Mouse (Mus musculus): ENCODE results near the gene Sult2b1. TPM values are rescaled to one million over a fixed set of nuclear protein-coding genes. Genes with fewer than 3 reads are reported as not detected.

Gene Sult2b1
- polyA plus RNA-seq, 1 experiment from 2014 or later: 9.7 TPM

- no peak for ATAC-seq (replicated peaks)
Measured at GRCm38 (mm10) chr7:45693921-45694591, 90.4 kb downstream of the Sult2b1 start, which contains the start of gene Sec1. Gene Sec1 (minus strand): TSS chr7:45694402.

GRCm38 (mm10) chr7:45692364-45692763 is 92.1 kb downstream of the Sult2b1 start:
- no peak overlapping the region for H3K27ac ChIP-seq
- no peaks in the 10 kb centered on the region for H3K36me3 ChIP-seq (replicated peaks)
- no peaks in the 10 kb centered on the region for H3K4me1 ChIP-seq
- 84% methylated on average over 2 of the region's 2 CpGs for WGBS
- no peak overlapping the region for H3K4me3 ChIP-seq
- no peak overlapping the region for H3K9ac ChIP-seq
- no peaks in the 10 kb centered on the region for H3K27me3 ChIP-seq (replicated peaks)
- H3K4me2 ChIP-seq: no peak overlapping the region
- no peak for ATAC-seq (replicated peaks)
- H3K9me3 ChIP-seq: no peaks in the 10 kb centered on the region

More at GRCm38 (mm10) chr7:45693921-45694591, 90.4 kb downstream of the Sult2b1 start, which contains the start of gene Sec1:
- H3K27me3 ChIP-seq (replicated peaks): no peaks in the 10 kb centered on the region
- H3K9me3 ChIP-seq: no peaks in the 10 kb centered on the region
- peaks cover 8% of the 10 kb centered on the region; the same call in 1 of the 2 replicates for H3K4me1 ChIP-seq
- no peak within 1 kb of the TSS for H3K4me2 ChIP-seq
- H3K36me3 ChIP-seq (replicated peaks): no peaks in the 10 kb centered on the region
- WGBS: 91% methylated on average over 50 of the region's 50 CpGs
- no peak within 1 kb of the TSS for H3K9ac ChIP-seq
- H3K4me3 ChIP-seq: no peak within 1 kb of the TSS
- H3K27ac ChIP-seq: no peak within 1 kb of the TSS

DNA sequence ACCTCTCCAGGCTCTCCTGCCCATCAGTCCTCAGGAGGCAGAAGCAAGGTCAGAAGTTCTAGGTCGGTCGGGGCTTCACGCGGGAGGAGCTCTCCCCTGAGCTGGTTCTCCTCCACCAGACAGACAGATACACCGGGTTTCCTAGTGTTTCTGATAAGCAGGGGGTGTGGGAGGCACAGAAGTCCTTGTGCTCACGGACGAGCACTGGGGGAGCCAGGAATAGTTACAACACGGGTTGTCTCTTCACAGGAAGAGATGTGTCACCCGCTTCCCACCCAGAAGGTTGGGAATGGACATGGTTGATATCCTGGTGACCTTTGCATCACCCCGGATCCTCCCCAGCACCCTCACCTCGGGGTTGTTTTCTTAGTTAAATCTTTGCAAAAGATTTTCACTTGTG is 94.7 kb downstream of the Sult2b1 start:
- no peak overlapping the region for H3K27ac ChIP-seq
- no peaks in the 10 kb centered on the region for H3K4me1 ChIP-seq
- ATAC-seq (replicated peaks): no peak
- H3K9me3 ChIP-seq: no peaks in the 10 kb centered on the region
- 75% methylated on average over 11 of the region's 11 CpGs for WGBS
- no peak overlapping the region for H3K4me3 ChIP-seq
- no peaks in the 10 kb centered on the region for H3K36me3 ChIP-seq (replicated peaks)
- H3K27me3 ChIP-seq (replicated peaks): no peaks in the 10 kb centered on the region
- no peak overlapping the region for H3K9ac ChIP-seq
- H3K4me2 ChIP-seq: no peak overlapping the region

DNA sequence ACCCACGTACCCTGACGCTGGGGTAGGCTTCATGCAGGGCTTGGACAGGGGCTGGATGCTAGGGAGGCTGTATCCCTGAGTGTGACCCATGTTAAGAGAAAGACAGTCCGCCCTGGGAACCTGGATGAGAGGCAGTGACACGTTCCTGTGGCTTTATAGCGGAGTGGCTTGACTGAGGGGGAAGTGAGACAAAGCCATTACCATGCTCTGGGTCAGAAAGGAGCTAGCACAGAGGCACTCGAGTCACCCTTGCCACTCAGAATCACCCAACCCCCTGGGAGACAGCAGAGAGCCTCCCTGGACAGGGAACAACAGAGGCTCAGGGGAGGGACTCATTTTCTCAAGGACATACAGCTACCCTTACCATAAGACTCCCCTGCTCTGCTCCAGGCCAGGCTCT is 95.4 kb downstream of the Sult2b1 start:
- H3K36me3 ChIP-seq (replicated peaks): no peaks in the 10 kb centered on the region
- no peak for ATAC-seq (replicated peaks)
- no peak overlapping the region for H3K27ac ChIP-seq
- no peak overlapping the region for H3K4me3 ChIP-seq
- H3K4me2 ChIP-seq: no peak overlapping the region
- no peaks in the 10 kb centered on the region for H3K27me3 ChIP-seq (replicated peaks)
- no peaks in the 10 kb centered on the region for H3K4me1 ChIP-seq
- 64% methylated on average over 6 of the region's 6 CpGs for WGBS
- no peaks in the 10 kb centered on the region for H3K9me3 ChIP-seq
- H3K9ac ChIP-seq: no peak overlapping the region

DNA sequence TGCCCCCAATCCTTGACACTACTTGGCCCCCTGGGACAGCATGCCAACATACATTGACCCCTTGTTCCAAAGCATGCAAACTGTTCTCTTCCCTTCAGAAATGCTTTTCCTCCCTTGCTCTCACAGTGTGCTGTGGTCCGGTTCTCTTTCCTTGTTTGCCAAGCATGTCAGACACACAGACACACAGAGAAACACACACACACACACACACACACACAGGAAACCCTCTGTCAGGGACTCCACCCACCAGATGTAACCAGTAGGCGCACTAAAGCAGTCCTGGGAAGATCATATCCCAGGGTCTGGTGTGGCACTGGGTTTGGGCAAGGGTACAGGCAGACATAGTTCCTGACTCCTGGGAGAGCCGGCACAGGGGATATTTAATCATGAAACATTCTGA is 97.6 kb downstream of the Sult2b1 start:
- ATAC-seq (replicated peaks): no peak
- Histone ChIP-seq H3K4me1 (peaks cover 5% of the 10 kb centered on the region; the same call in 1 of the 2 replicates), H3K27me3 (replicated peaks) (no peaks in the 10 kb centered on the region), H3K4me3 (no peak overlapping the region), H3K4me2 (no peak overlapping the region), H3K9ac (no peak overlapping the region), H3K36me3 (replicated peaks) (no peaks in the 10 kb centered on the region), H3K9me3 (no peaks in the 10 kb centered on the region), H3K27ac (no peak overlapping the region)
- 77% methylated on average over 3 of the region's 3 CpGs for WGBS

DNA sequence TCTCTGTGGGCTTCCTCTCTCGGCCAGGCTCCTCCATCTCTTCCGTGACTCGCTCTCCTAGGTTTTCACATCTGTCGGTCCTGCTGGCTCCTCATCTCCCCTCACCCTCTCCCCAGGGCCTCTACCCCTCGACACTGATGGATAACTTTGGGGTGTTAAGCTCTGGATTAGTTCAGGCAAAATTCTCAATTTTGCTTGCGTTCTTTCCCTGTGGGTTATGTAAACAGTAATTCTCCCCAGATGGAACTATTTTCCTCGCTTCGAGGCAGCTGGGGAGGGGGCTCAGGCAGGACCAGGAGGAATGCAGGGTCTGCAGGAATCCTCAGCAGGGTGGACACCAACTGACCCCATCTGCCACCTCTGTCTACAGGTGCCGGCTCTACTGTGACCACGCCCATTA is 98.7 kb downstream of the Sult2b1 start:
- 59% methylated on average over 10 of the region's 10 CpGs for WGBS
- no peak for ATAC-seq (replicated peaks)
- no peak overlapping the region for H3K4me3 ChIP-seq
- H3K4me2 ChIP-seq: no peak overlapping the region
- H3K4me1 ChIP-seq: peaks cover 5% of the 10 kb centered on the region; the same call in 1 of the 2 replicates
- no peaks in the 10 kb centered on the region for H3K36me3 ChIP-seq (replicated peaks)
- no peaks in the 10 kb centered on the region for H3K9me3 ChIP-seq
- H3K27ac ChIP-seq: no peak overlapping the region
- H3K9ac ChIP-seq: no peak overlapping the region
- H3K27me3 ChIP-seq (replicated peaks): no peaks in the 10 kb centered on the region

DNA sequence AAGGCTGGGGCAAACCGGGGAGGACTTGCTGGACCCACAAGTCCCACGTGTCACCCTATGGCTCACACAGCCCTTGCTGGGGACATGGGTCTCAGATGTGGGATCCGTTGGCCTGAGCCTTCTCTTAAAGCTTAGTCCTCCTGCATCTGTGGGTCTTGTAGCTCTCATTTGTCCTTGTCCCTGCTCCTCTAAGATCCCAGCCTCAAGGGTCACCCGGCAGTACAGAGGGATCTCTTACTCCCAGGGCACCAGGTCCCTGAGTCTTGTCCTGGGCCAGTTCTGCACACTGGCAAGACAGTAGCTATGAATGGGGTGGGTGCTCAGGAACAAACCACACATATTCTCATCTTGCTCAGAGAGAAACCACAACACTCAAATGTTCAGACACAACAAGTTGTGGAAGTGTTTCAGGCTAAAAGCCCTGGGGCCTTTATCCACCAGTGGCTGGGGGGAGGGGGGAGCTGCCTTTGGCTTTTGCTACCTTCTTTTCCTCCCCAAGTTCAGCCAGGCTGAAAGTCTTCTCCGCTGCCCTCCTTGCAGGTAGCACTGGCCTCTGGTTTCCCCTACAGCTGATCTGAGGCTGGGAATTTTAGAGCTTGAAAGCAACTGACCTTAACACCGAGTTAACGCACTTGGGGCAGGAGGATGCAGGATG is 100.9 kb downstream of the Sult2b1 start, which contains the start of gene Ntn5:
Gene Ntn5, plus strand, starts transcription at position 627 of the 655 bp plus-strand sequence.
- ATAC-seq (replicated peaks): no peak
- no peaks in the 10 kb centered on the region for H3K36me3 ChIP-seq (replicated peaks)
- H3K27ac ChIP-seq: peak within 1 kb of the TSS; percentile 70; the same call in 1 of the 2 replicates
- WGBS: 78% methylated on average over 7 of the region's 7 CpGs
- H3K9me3 ChIP-seq: no peaks in the 10 kb centered on the region
- H3K4me1 ChIP-seq: peaks cover 5% of the 10 kb centered on the region; the same call in 1 of the 2 replicates
- H3K4me3 ChIP-seq: no peak within 1 kb of the TSS
- no peak within 1 kb of the TSS for H3K9ac ChIP-seq
- H3K4me2 ChIP-seq: peak within 1 kb of the TSS; percentile 36; the same call in 1 of the 2 replicates
- no peaks in the 10 kb centered on the region for H3K27me3 ChIP-seq (replicated peaks)

GRCm38 (mm10) chr7:45682144-45683126 is 102.0 kb downstream of the Sult2b1 start:
- no peak overlapping the region for H3K4me3 ChIP-seq
- H3K9ac ChIP-seq: no peak overlapping the region

DNA sequence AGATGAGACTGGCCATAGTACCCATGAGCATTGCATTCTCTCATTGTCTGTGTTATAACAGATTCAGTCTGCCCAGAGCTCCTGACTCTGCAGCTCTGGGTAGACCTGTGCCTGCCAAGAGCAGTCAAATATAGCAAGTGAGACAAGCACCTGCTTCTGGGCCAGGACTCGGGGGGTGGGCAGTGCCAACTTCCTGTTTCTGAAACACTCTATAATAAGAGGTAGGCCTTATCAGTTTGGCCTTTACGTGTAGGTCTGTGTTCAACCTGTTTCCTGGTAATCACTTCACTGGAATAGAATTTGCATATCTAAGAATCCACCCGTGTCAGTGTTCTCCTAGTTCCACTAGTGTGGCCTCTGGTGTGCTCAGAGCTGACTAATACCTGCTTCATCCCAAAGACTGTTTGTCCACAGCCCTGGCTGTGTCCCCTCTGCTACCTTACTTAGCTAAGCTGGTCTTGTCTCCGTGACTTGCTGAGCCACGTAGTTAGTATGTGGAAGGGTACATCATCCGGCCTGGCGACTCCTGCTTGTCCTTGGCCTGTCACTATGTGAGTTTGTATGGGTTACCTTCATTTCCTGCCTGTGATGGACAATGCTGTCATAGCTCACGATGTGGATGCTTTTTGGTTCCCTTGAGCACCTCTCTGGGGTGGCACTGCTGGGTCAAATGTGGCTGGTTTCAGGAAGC is 103.3 kb downstream of the Sult2b1 start:
- no peak for ATAC-seq (replicated peaks)
- no peak overlapping the region for H3K4me2 ChIP-seq
- no peaks in the 10 kb centered on the region for H3K36me3 ChIP-seq (replicated peaks)
- peaks cover 5% of the 10 kb centered on the region; the same call in 1 of the 2 replicates for H3K4me1 ChIP-seq
- no peak overlapping the region for H3K27ac ChIP-seq
- WGBS: 87% methylated on average over 8 of the region's 8 CpGs
- no peaks in the 10 kb centered on the region for H3K27me3 ChIP-seq (replicated peaks)
- no peaks in the 10 kb centered on the region for H3K9me3 ChIP-seq
- no peak overlapping the region for H3K9ac ChIP-seq
- no peak overlapping the region for H3K4me3 ChIP-seq

More at GRCm38 (mm10) chr7:45682144-45683126, 102.0 kb downstream of the Sult2b1 start:
- peak; percentile 79; the same call in 1 of the 2 replicates for ATAC-seq (replicated peaks)
- Histone ChIP-seq H3K36me3 (replicated peaks) (no peaks in the 10 kb centered on the region), H3K4me2 (peak overlapping the region; percentile 36), H3K9me3 (no peaks in the 10 kb centered on the region), H3K4me1 (peaks cover 5% of the 10 kb centered on the region; the same call in 1 of the 2 replicates), H3K27ac (peak overlapping the region; percentile 70; the same call in 1 of the 2 replicates), H3K27me3 (replicated peaks) (no peaks in the 10 kb centered on the region)
- WGBS: 28% methylated on average over 14 of the region's 14 CpGs

Measured in midbrain, embryonic 15.5 days (tissue).